Mouse (Mus musculus): ENCODE data around the gene Glt1d1.

Glt1d1 gene

GRCm38 (mm10) chr5:127631671-127632070 lies 391 bp upstream of the Glt1d1 start:
- intact Hi-C loops (cut with DNase I) = no loop called here

DNA sequence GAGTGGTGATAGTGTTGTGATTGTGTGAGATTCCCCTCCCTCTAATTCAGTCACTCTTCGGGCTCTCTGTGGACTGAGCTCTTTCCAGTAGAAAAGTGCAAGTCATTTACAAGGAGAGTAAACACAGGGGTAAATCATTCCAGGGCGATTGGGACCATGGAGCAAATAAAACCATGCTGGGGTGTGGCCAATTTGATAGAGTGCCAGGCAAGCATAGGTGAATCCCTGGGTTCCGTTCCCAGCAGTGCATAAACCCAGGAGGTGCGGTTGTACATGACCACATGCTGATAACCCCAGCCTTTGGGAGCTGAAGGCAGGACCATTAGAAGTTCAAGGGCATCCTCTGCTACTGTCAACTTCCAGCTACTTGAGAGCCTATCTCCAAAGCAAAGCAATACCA lies 1.1 kb downstream of the Glt1d1 start:
- intact Hi-C loops (cut with DNase I) = no loop called here

DNA sequence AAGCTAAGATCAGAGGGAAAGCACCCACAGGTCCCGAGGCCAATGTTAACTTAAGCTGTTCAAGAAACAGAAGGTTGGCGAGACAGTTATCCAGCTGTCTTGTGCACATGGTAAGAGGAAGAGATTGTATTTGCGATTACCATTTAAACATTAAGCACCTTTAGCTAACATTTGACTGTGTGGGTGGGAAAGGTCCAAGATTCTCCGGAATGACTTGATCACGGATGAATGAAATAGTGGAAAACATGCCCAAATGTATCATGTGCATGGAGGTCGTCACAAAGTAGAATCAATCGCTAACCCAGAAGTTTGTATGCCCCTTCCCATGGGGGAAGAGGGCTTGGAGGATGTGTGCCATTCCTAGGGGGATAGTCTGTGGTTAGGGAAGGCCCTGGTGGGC lies 1.6 kb downstream of the Glt1d1 start:
- intact Hi-C loops (cut with DNase I) = no loop called here

- intact Hi-C loops (cut with DNase I) = no loop called here
These were observed 5.6 kb downstream of the Glt1d1 start for GRCm38 (mm10) chr5:127637622-127638021.

- intact Hi-C loops (cut with DNase I) = no loop called here
These were observed 6.1 kb downstream of the Glt1d1 start for GRCm38 (mm10) chr5:127638177-127638576.

GRCm38 (mm10) chr5:127639067-127639605 lies 7.1 kb downstream of the Glt1d1 start:
- intact Hi-C loops (cut with DNase I) = no loop called here

- intact Hi-C loops (cut with DNase I) = no loop called here
These were observed 7.6 kb downstream of the Glt1d1 start for GRCm38 (mm10) chr5:127639635-127640034.

DNA sequence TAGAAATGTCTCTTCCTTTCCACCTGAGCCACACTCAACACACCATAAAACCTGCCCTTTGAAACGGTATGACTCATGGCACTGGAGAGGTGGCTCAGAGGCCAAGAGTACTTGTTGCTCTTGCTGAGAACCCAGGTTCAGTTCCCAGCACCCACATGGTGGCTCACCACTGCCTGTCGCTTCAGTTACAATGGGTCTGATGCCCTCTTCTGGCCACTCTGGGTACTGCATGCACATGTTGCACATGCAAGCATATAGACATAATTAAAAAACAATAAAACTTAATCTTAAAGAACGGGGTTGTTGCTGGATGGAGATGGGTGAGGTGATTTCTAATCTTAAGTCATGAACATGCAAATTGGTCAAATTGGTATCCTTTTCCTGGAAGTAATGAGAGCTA lies 8.3 kb downstream of the Glt1d1 start:
- intact Hi-C loops (cut with DNase I) = no loop called here

DNA sequence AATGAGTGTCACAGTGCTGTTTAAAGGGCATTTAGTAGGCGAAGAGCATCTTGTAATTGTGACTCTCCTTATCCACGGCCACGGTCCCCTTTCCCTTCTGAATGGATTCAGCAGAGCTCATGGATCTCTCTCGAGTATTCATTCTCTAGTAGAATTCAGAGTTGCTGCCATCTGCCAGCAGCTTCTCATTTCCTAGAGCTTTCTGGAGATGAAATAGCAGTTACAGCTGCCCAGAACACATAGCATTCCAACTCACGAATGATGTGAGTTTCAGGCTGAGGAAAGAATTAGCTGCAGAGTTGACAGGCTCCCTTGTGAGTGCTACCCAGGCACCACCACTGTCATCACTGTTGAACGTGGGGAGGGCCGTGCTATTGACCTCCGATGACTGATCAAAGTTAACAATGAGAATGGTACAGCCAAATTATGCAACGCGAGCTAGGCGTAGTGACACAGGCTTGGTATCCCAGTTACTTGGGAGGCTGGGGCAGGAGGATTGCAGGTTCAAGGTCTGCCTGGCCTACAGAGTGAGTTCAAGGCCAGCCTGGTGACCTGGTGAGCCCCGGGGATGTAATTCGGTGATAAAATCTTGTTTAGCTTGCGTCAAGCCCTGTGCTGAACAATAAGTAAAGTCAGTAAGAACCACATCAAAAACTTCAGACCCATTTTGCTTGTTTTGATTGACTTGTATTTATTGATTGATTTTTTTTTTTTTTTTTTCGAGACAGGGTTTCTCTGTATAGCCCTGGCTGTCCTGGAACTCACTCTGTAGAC lies 9.3 kb downstream of the Glt1d1 start:
- intact Hi-C loops (cut with DNase I) = no loop called here

GRCm38 (mm10) chr5:127648046-127648445 lies 16.0 kb downstream of the Glt1d1 start:
- intact Hi-C loops (cut with DNase I) = loop anchor here (5.0 kb wide), 1 partner anchor 61 kb away; no protein-coding TSS in a partner anchor

GRCm38 (mm10) chr5:127649077-127649476 lies 17.0 kb downstream of the Glt1d1 start:
- intact Hi-C loops (cut with DNase I) = loop anchor here (5.0 kb wide), 1 partner anchor 62 kb away; no protein-coding TSS in a partner anchor

GRCm38 (mm10) chr5:127658257-127658656 lies 26.2 kb downstream of the Glt1d1 start:
- intact Hi-C loops (cut with DNase I) = no loop called here

DNA sequence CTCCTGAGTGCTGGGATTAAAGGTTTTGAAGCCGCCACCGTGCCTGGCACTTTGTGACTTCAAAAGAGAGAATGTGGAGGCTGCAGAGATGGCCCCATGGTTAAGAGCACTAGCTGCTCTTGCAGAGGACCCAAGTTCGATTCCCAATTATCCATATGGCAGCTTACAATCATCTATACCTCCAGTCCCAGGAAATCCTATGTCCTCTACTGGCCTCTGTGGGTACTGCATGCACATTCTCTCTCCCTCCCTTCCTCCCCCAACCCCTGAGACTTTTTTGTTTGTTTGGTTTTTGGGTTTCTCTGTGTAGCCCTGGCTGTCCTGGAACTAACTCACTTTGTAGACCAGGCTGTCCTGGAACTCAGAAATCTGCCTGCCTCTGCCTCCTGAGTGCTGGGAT lies 27.2 kb downstream of the Glt1d1 start:
- intact Hi-C loops (cut with DNase I) = no loop called here

GRCm38 (mm10) chr5:127660267-127660666 lies 28.2 kb downstream of the Glt1d1 start:
- intact Hi-C loops (cut with DNase I) = no loop called here

DNA sequence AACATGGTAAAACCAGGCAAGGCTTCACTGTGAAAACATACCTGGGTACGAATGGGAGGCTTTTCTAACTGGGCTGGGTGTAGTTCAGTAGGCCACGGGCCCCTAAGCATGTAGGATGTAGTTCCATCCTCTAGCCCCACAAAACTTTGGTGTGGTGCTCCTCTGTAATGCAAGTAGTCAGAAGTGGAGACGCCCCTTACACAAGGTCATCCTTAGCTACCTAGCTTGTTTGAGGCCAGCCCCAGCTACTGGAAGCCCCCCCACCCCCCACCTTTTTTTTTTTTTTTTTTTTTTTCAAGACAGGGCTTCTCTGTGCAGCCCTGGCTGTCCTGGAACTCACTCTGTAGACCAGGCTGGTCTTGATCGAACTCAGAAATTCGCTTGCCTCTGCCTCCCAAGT lies 28.9 kb downstream of the Glt1d1 start:
- intact Hi-C loops (cut with DNase I) = no loop called here

DNA sequence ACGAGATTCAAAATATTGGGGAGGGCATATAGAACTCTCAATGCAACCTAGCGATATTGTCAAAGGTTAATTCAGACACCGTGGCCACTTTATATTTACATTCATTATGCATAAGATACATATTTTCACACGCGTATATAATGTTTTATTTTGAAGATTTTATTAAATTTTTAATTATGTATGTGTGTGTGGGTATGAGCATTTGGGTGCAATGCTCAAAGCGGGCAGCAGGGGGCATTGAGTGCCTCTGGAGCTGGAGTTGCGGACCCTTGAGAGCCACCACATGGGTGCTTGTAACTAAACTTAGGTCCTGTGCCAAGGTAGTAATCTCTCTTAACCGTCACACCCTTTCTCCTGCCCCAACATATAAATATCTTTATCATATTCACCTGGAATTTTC lies 41.9 kb downstream of the Glt1d1 start:
- intact Hi-C loops (cut with DNase I) = no loop called here

GRCm38 (mm10) chr5:127677561-127677960 lies 45.5 kb downstream of the Glt1d1 start:
- intact Hi-C loops (cut with DNase I) = no loop called here

GRCm38 (mm10) chr5:127678501-127678900 lies 46.4 kb downstream of the Glt1d1 start:
- intact Hi-C loops (cut with DNase I) = no loop called here

GRCm38 (mm10) chr5:127688568-127689170 lies 56.6 kb downstream of the Glt1d1 start:
- intact Hi-C loops (cut with DNase I) = no loop called here

GRCm38 (mm10) chr5:127691085-127691484 lies 59.0 kb downstream of the Glt1d1 start:
- intact Hi-C loops (cut with DNase I) = no loop called here

- intact Hi-C loops (cut with DNase I) = no loop called here
These were observed 59.5 kb downstream of the Glt1d1 start for GRCm38 (mm10) chr5:127691581-127691980.

GRCm38 (mm10) chr5:127695898-127696297 lies 63.8 kb downstream of the Glt1d1 start:
- intact Hi-C loops (cut with DNase I) = no loop called here

GRCm38 (mm10) chr5:127696602-127697001 lies 64.5 kb downstream of the Glt1d1 start:
- intact Hi-C loops (cut with DNase I) = no loop called here

Data from adrenal gland (tissue).